Mouse (Mus musculus): ENCODE measurements around the gene Tubb2b. TPM values are rescaled to one million over a fixed set of nuclear protein-coding genes. Genes with fewer than 3 reads are reported as not detected.

Tubb2b gene
- polyA plus RNA-seq, 1 experiment from 2014 or later = 1.4 TPM

GRCm38 (mm10) chr13:34119406-34119805 lies 10.9 kb downstream of the Tubb2b start:
- no peak for ATAC-seq (ENCODE audit: insufficient read depth)
- H3K4me1 ChIP-seq (replicated peaks) = peaks cover 18% of the 10 kb centered on the region
- H3K9me3 ChIP-seq (replicated peaks) = no peaks in the 10 kb centered on the region
- H3K4me3 ChIP-seq (replicated peaks) = no peak overlapping the region
- no peak overlapping the region for H3K9ac ChIP-seq
- H3K27ac ChIP-seq (replicated peaks) = no peak overlapping the region
- H3K36me3 ChIP-seq (replicated peaks) = no peaks in the 10 kb centered on the region
- no peaks in the 10 kb centered on the region for H3K27me3 ChIP-seq
- no peak overlapping the region for H3K4me2 ChIP-seq
- 19% methylated on average over 4 of the region's 4 CpGs for WGBS (ENCODE audit: insufficient replicate concordance)

DNA sequence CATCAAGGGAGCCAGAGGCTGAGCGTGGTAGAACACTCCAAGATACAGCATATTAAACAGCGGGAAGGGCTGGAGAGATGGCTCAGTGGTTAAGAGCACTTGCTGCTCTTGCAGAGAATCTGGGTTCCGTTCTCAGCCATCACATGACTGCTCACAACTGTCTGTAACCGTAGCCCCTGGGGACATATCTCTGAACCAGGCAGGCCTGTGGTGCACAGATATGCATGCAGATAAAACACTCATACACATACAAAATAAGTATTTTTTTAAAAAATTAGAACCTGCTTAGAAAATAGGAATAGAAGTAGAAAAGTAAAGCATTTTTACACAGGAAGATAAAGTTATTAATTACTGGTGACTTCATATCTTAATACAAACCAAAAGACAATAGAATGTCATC lies 11.4 kb downstream of the Tubb2b start:
- Histone ChIP-seq H3K27ac (replicated peaks) (no peak overlapping the region), H3K9me3 (replicated peaks) (no peaks in the 10 kb centered on the region), H3K4me2 (0 out of 2 replicates have a peak overlapping the region, but pooled peaks have one; percentile 11), H3K27me3 (no peaks in the 10 kb centered on the region), H3K36me3 (replicated peaks) (no peaks in the 10 kb centered on the region), H3K4me3 (replicated peaks) (no peak overlapping the region), H3K9ac (no peak overlapping the region), H3K4me1 (replicated peaks) (peaks cover 18% of the 10 kb centered on the region)
- WGBS (ENCODE audit: insufficient replicate concordance) = 18% methylated on average over 4 of the region's 4 CpGs
- 0 out of 2 replicates have a peak, but pooled peaks have one; percentile 57 for ATAC-seq (ENCODE audit: insufficient read depth)

- no peak overlapping the region for H3K4me2 ChIP-seq
- H3K36me3 ChIP-seq (replicated peaks) = no peaks in the 10 kb centered on the region
- no peak; the same call in 1 of the 2 replicates for ATAC-seq (ENCODE audit: insufficient read depth)
- H3K4me3 ChIP-seq (replicated peaks) = no peak overlapping the region
- H3K27ac ChIP-seq (replicated peaks) = no peak overlapping the region
- no peaks in the 10 kb centered on the region for H3K9me3 ChIP-seq (replicated peaks)
- peaks cover 18% of the 10 kb centered on the region for H3K4me1 ChIP-seq (replicated peaks)
- no peaks in the 10 kb centered on the region for H3K27me3 ChIP-seq
- H3K9ac ChIP-seq = no peak overlapping the region
- 37% methylated on average over 6 of the region's 6 CpGs for WGBS (ENCODE audit: insufficient replicate concordance)
These were observed 13.8 kb downstream of the Tubb2b start for GRCm38 (mm10) chr13:34116508-34116907.

DNA sequence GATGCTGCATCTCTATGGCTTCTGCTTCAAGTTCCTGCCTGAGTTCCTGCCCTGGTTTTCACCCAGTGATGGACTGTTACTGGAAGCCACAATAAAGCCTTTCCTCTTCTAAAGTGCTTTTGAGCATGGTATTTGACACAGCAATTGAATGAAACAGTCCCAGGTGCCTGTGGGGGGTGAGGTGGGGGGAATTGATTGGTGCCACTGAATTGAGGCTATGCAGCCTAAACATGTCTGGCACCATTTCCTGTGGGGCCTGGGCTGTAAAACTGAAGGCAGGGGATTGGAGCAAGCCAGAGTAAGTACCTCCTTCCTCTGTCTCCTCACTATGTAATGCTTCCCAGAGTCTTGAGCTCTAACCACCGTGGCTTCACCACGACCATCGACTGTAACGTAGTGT lies 15.6 kb downstream of the Tubb2b start:
- WGBS (ENCODE audit: insufficient replicate concordance) = 52% methylated on average over 4 of the region's 4 CpGs
- H3K27ac ChIP-seq (replicated peaks) = no peak overlapping the region
- no peaks in the 10 kb centered on the region for H3K27me3 ChIP-seq
- H3K4me2 ChIP-seq = no peak overlapping the region
- no peaks in the 10 kb centered on the region for H3K9me3 ChIP-seq (replicated peaks)
- no peak overlapping the region for H3K9ac ChIP-seq
- peaks cover 18% of the 10 kb centered on the region for H3K4me1 ChIP-seq (replicated peaks)
- no peak overlapping the region for H3K4me3 ChIP-seq (replicated peaks)
- ATAC-seq (ENCODE audit: insufficient read depth) = no peak
- no peaks in the 10 kb centered on the region for H3K36me3 ChIP-seq (replicated peaks)

GRCm38 (mm10) chr13:34113086-34113485 lies 17.2 kb downstream of the Tubb2b start:
- ATAC-seq (ENCODE audit: insufficient read depth) = no peak
- no peaks in the 10 kb centered on the region for H3K9me3 ChIP-seq (replicated peaks)
- 68% methylated on average over 3 of the region's 3 CpGs for WGBS (ENCODE audit: insufficient replicate concordance)
- no peaks in the 10 kb centered on the region for H3K36me3 ChIP-seq (replicated peaks)
- no peak overlapping the region for H3K27ac ChIP-seq (replicated peaks)
- no peaks in the 10 kb centered on the region for H3K27me3 ChIP-seq
- H3K4me2 ChIP-seq = no peak overlapping the region
- peaks cover 8% of the 10 kb centered on the region; the same call in 1 of the 2 replicates for H3K4me1 ChIP-seq (replicated peaks)
- no peak overlapping the region for H3K4me3 ChIP-seq (replicated peaks)
- no peak overlapping the region for H3K9ac ChIP-seq

- 67% methylated on average over 5 of the region's 5 CpGs for WGBS (ENCODE audit: insufficient replicate concordance)
- Histone ChIP-seq H3K27me3 (no peaks in the 10 kb centered on the region), H3K4me3 (replicated peaks) (no peak overlapping the region), H3K27ac (replicated peaks) (no peak overlapping the region), H3K9me3 (replicated peaks) (no peaks in the 10 kb centered on the region), H3K36me3 (replicated peaks) (no peaks in the 10 kb centered on the region), H3K4me1 (replicated peaks) (peaks cover 8% of the 10 kb centered on the region; the same call in 1 of the 2 replicates), H3K9ac (no peak overlapping the region), H3K4me2 (no peak overlapping the region)
- ATAC-seq (ENCODE audit: insufficient read depth) = no peak
These were observed 17.7 kb downstream of the Tubb2b start for GRCm38 (mm10) chr13:34112369-34113081.

DNA sequence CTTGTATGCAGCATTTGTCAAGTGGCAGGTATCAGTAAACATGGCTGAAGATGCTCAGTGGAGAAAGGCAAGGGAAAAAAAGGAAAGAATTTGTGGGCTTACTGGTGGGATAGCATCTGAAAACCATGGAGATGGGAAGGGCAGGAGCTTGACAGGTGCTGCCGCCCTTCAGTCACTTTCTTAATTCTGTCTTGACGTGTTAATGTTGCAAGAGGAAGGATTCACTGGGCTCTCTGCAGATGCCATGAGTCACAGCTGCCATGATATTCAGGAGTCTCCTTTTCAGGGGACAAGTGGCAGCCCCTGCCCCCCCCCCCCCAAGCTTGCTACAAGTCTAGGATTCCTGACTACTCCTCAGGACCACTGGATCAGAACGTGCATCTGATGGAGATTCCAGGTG lies 18.4 kb downstream of the Tubb2b start:
- Histone ChIP-seq H3K4me2 (no peak overlapping the region), H3K9me3 (replicated peaks) (no peaks in the 10 kb centered on the region), H3K27me3 (no peaks in the 10 kb centered on the region), H3K4me1 (replicated peaks) (peaks cover 8% of the 10 kb centered on the region; the same call in 1 of the 2 replicates), H3K36me3 (replicated peaks) (no peaks in the 10 kb centered on the region), H3K4me3 (replicated peaks) (no peak overlapping the region), H3K27ac (replicated peaks) (no peak overlapping the region), H3K9ac (no peak overlapping the region)
- 64% methylated on average over 3 of the region's 3 CpGs for WGBS (ENCODE audit: insufficient replicate concordance)
- no peak for ATAC-seq (ENCODE audit: insufficient read depth)

DNA sequence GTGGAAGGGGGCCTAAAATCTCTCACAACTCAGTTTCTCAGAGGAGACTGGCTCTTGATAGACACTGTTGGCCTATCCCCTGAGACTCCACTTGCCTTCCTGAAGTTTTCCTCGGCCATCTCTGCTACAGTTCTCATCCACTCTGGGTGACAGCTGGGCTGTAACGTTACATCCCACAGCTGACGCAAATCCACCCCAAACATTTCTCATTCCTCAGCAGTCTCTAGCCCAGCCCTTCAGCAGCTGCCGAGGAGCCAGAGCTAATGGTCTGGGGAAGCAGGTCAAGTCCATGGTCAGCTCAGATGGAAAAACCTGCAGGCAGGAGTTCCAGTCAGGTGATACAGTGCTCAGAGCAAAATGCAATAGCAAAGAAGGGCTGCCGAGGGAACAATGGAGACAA lies 19.2 kb downstream of the Tubb2b start:
- no peaks in the 10 kb centered on the region for H3K36me3 ChIP-seq (replicated peaks)
- no peaks in the 10 kb centered on the region; the same call in 1 of the 2 replicates for H3K4me1 ChIP-seq (replicated peaks)
- H3K9me3 ChIP-seq (replicated peaks) = no peaks in the 10 kb centered on the region
- H3K27ac ChIP-seq (replicated peaks) = no peak overlapping the region
- 64% methylated on average over 5 of the region's 5 CpGs for WGBS (ENCODE audit: insufficient replicate concordance)
- no peak overlapping the region for H3K9ac ChIP-seq
- no peak overlapping the region for H3K4me3 ChIP-seq (replicated peaks)
- no peak for ATAC-seq (ENCODE audit: insufficient read depth)
- no peak overlapping the region for H3K4me2 ChIP-seq
- H3K27me3 ChIP-seq = no peaks in the 10 kb centered on the region

GRCm38 (mm10) chr13:34109677-34110058 lies 20.6 kb downstream of the Tubb2b start:
- H3K4me1 ChIP-seq (replicated peaks) = no peaks in the 10 kb centered on the region
- no peak for ATAC-seq (ENCODE audit: insufficient read depth)
- H3K27ac ChIP-seq (replicated peaks) = no peak overlapping the region
- WGBS (ENCODE audit: insufficient replicate concordance) = 65% methylated on average over 4 of the region's 4 CpGs
- no peaks in the 10 kb centered on the region for H3K36me3 ChIP-seq (replicated peaks)
- H3K27me3 ChIP-seq = no peaks in the 10 kb centered on the region
- no peak overlapping the region for H3K4me3 ChIP-seq (replicated peaks)
- no peak overlapping the region for H3K9ac ChIP-seq
- H3K4me2 ChIP-seq = no peak overlapping the region
- H3K9me3 ChIP-seq (replicated peaks) = no peaks in the 10 kb centered on the region

- WGBS (ENCODE audit: insufficient replicate concordance) = 58% methylated on average over 4 of the region's 4 CpGs
- no peak overlapping the region for H3K4me3 ChIP-seq (replicated peaks)
These were observed 21.1 kb downstream of the Tubb2b start for GRCm38 (mm10) chr13:34109035-34109676.

DNA sequence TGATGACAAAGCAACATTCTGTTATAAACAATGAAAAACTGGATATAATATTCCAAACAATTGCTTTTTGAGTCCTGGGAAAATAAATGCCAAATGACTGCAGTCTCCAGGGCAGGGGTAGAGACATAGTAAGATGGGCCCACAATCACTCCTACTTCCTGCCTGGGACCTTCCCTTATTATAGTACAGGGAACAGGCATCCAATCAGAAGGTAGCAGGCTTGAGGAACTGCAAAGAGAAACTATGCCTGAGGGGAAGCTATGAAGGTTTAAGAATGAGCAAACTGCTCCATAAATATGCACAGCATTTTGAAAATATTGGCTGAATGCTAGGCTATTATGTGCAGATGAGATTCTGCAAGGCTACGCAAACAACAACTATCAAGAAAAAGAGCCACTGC lies 23.3 kb downstream of the Tubb2b start:
- H3K4me2 ChIP-seq = no peak overlapping the region
- WGBS (ENCODE audit: insufficient replicate concordance) = 91% methylated on average over 1 of the region's 1 CpGs
- no peak for ATAC-seq (ENCODE audit: insufficient read depth)
- no peak overlapping the region for H3K9ac ChIP-seq
- no peaks in the 10 kb centered on the region for H3K27me3 ChIP-seq
- peaks cover 2% of the 10 kb centered on the region for H3K4me1 ChIP-seq (replicated peaks)
- no peaks in the 10 kb centered on the region for H3K9me3 ChIP-seq (replicated peaks)
- no peak overlapping the region for H3K4me3 ChIP-seq (replicated peaks)
- no peak overlapping the region for H3K27ac ChIP-seq (replicated peaks)
- no peaks in the 10 kb centered on the region for H3K36me3 ChIP-seq (replicated peaks)

More at GRCm38 (mm10) chr13:34109035-34109676, 21.1 kb downstream of the Tubb2b start:
- no peaks in the 10 kb centered on the region for H3K4me1 ChIP-seq (replicated peaks)
- H3K36me3 ChIP-seq (replicated peaks) = no peaks in the 10 kb centered on the region
- no peaks in the 10 kb centered on the region for H3K27me3 ChIP-seq
- ATAC-seq (ENCODE audit: insufficient read depth) = no peak
- H3K9me3 ChIP-seq (replicated peaks) = no peaks in the 10 kb centered on the region
- no peak overlapping the region for H3K9ac ChIP-seq
- no peak overlapping the region for H3K27ac ChIP-seq (replicated peaks)
- H3K4me2 ChIP-seq = no peak overlapping the region
